Mouse (Mus musculus) lung, embryonic 14.5 days (tissue): Measurements from ENCODE around the gene Pknox2. TPM values are rescaled to one million over a fixed set of nuclear protein-coding genes. Genes with fewer than 3 reads are reported as not detected.

Source experiments
- ATAC-seq: fragments of 200-750 bp; cut with Nextera tagmentation; 2 replicates; pipeline ENCODE4 v1.8.0; 2017; ENCODE audit warnings: mild to moderate bottlenecking, moderate TSS enrichment, moderate library complexity; ENCODE audit not compliant: insufficient read depth
- DNase-seq: peaks from one replicate; pipeline ENCODE4 v3.0.0-alpha.2; 2015
- H3K27ac ChIP-seq: fragments of 300-500 bp; sonication (generic); 2 replicates; pipeline ENCODE4 v1.5.1; 2014; ENCODE audit warnings: low read depth, mild to moderate bottlenecking, moderate library complexity
- H3K27me3 ChIP-seq: fragments of 300-500 bp; sonication (generic); 2 replicates; pipeline ENCODE4 v1.6.1; 2014; ENCODE audit warnings: low read length, control low read depth; ENCODE audit not compliant: insufficient read depth
- H3K36me3 ChIP-seq: fragments of 300-500 bp; sonication (generic); 2 replicates; pipeline ENCODE4 v1.6.1; 2014; ENCODE audit warnings: control low read depth; ENCODE audit not compliant: insufficient read depth
- H3K4me1 ChIP-seq: fragments of 300-500 bp; sonication (generic); 2 replicates; pipeline ENCODE4 v1.6.1; 2014; ENCODE audit warnings: antibody characterized with exemption, control low read depth; ENCODE audit not compliant: insufficient read depth
- H3K4me2 ChIP-seq: fragments of 300-500 bp; sonication (generic); 2 replicates; pipeline ENCODE4 v1.6.1; 2014; ENCODE audit warnings: mild to moderate bottlenecking
- H3K4me3 ChIP-seq: fragments of 300-500 bp; sonication (generic); 2 replicates; pipeline ENCODE4 v1.5.1; 2014; ENCODE audit warnings: low read depth, low read length
- H3K9ac ChIP-seq: fragments of 300-500 bp; sonication (generic); 2 replicates; pipeline ENCODE4 v1.6.1; 2014
- H3K9me3 ChIP-seq: fragments of 300-500 bp; sonication (generic); 2 replicates; pipeline ENCODE4 v1.6.1; 2016; ENCODE audit warnings: low read depth, low read length, control low read depth
- CTCF ChIP-seq: IDR thresholded peaks from 2 replicates; pipeline ENCODE4 v1.5.1; 2016; ENCODE audit warnings: antibody characterized with exemption, low read depth
- WGBS: fragments of 180-500 bp; shearing (Covaris S2); extraction: QIAGEN DNeasy Blood & Tissue Kit; methylation state at CpG from one replicate; pipeline ENCODE4 v1.1.7; 2014; 5-methylcytosine and 5-hydroxymethylcytosine counted together
- polyA plus RNA-seq: library from polyadenylated mRNA; unstranded; fragments of >200 nt; fragmentation: Nextera tagmentation; extraction: Ambion mirVana; gene quantifications from 2 replicates; pipeline ENCODE4 v1.2.1, GENCODE M21; 2014

Pknox2 gene
- polyA plus RNA-seq, 1 experiment from 2014 or later, result 7.1 TPM

- no peak overlapping the region for H3K4me2 ChIP-seq
- ATAC-seq, result no peak
- 53% methylated on average over 3 of the region's 3 CpGs for WGBS
- H3K9me3 ChIP-seq, result no peaks in the 10 kb centered on the region
- no peaks in the 10 kb centered on the region for H3K27me3 ChIP-seq
- DNase-seq, result no peak
- no peak overlapping the region for H3K4me3 ChIP-seq
- H3K27ac ChIP-seq, result no peak overlapping the region
- H3K9ac ChIP-seq, result no peak overlapping the region
- no peak for TF ChIP-seq CTCF
- no peaks in the 10 kb centered on the region for H3K36me3 ChIP-seq
- no peaks in the 10 kb centered on the region for H3K4me1 ChIP-seq
Observed at GRCm38 (mm10) chr9:36883569-36883968, 263.6 kb downstream of the Pknox2 start.

GRCm38 (mm10) chr9:36882034-36882745, 265.0 kb downstream of the Pknox2 start:
- Histone ChIP-seq H3K27ac (no peak overlapping the region), H3K36me3 (no peaks in the 10 kb centered on the region), H3K4me1 (no peaks in the 10 kb centered on the region), H3K4me3 (no peak overlapping the region), H3K4me2 (no peak overlapping the region), H3K27me3 (no peaks in the 10 kb centered on the region), H3K9me3 (no peaks in the 10 kb centered on the region), H3K9ac (no peak overlapping the region)
- no peak for ATAC-seq
- WGBS, result 49% methylated on average over 8 of the region's 8 CpGs
- TF ChIP-seq CTCF, result no peak
- DNase-seq, result no peak

- 72% methylated on average over 5 of the region's 5 CpGs for WGBS
- Histone ChIP-seq H3K27me3 (no peaks in the 10 kb centered on the region), H3K9ac (no peak overlapping the region), H3K4me2 (no peak overlapping the region), H3K27ac (no peak overlapping the region), H3K4me1 (no peaks in the 10 kb centered on the region), H3K9me3 (no peaks in the 10 kb centered on the region), H3K4me3 (no peak overlapping the region), H3K36me3 (no peaks in the 10 kb centered on the region)
- no peak for TF ChIP-seq CTCF
- no peak for ATAC-seq
- no peak for DNase-seq
Observed at GRCm38 (mm10) chr9:36881615-36882014, 265.6 kb downstream of the Pknox2 start.

- H3K27ac ChIP-seq, result no peak overlapping the region
- H3K36me3 ChIP-seq, result no peaks in the 10 kb centered on the region
- no peaks in the 10 kb centered on the region for H3K27me3 ChIP-seq
- no peak overlapping the region for H3K4me3 ChIP-seq
- H3K4me1 ChIP-seq, result no peaks in the 10 kb centered on the region
- no peak for DNase-seq
- H3K9ac ChIP-seq, result no peak overlapping the region
- H3K9me3 ChIP-seq, result no peaks in the 10 kb centered on the region
- no peak overlapping the region for H3K4me2 ChIP-seq
- TF ChIP-seq CTCF, result no peak
- no peak for ATAC-seq
Observed at GRCm38 (mm10) chr9:36876787-36877186, 270.4 kb downstream of the Pknox2 start.

- 79% methylated on average over 5 of the region's 5 CpGs for WGBS
- H3K27me3 ChIP-seq, result no peaks in the 10 kb centered on the region
- ATAC-seq, result no peak
Observed at GRCm38 (mm10) chr9:36876313-36876712, 270.9 kb downstream of the Pknox2 start.

GRCm38 (mm10) chr9:36873796-36874195, 273.4 kb downstream of the Pknox2 start:
- ATAC-seq (no peak), DNase-seq (no peak)
- WGBS, result 67% methylated on average over 2 of the region's 2 CpGs
- H3K27ac ChIP-seq, result no peak overlapping the region
- no peak overlapping the region for H3K4me2 ChIP-seq
- H3K9me3 ChIP-seq, result no peaks in the 10 kb centered on the region
- no peak for TF ChIP-seq CTCF
- no peaks in the 10 kb centered on the region for H3K4me1 ChIP-seq
- H3K9ac ChIP-seq, result no peak overlapping the region
- H3K4me3 ChIP-seq, result no peak overlapping the region
- no peaks in the 10 kb centered on the region for H3K27me3 ChIP-seq
- no peaks in the 10 kb centered on the region for H3K36me3 ChIP-seq

More at GRCm38 (mm10) chr9:36876313-36876712, 270.9 kb downstream of the Pknox2 start:
- Histone ChIP-seq H3K36me3 (no peaks in the 10 kb centered on the region), H3K4me1 (no peaks in the 10 kb centered on the region), H3K9ac (no peak overlapping the region), H3K4me3 (no peak overlapping the region), H3K9me3 (no peaks in the 10 kb centered on the region), H3K27ac (no peak overlapping the region), H3K4me2 (no peak overlapping the region)
- TF ChIP-seq CTCF, result no peak
- DNase-seq, result no peak

- Histone ChIP-seq H3K4me2 (no peak overlapping the region), H3K9ac (no peak overlapping the region)
- 17% methylated on average over 1 of the region's 1 CpGs for WGBS
Observed at GRCm38 (mm10) chr9:36870263-36870662, 276.9 kb downstream of the Pknox2 start.

More at GRCm38 (mm10) chr9:36870263-36870662, 276.9 kb downstream of the Pknox2 start:
- Histone ChIP-seq H3K27me3 (no peaks in the 10 kb centered on the region), H3K27ac (no peak overlapping the region), H3K9me3 (no peaks in the 10 kb centered on the region), H3K4me1 (no peaks in the 10 kb centered on the region), H3K36me3 (no peaks in the 10 kb centered on the region), H3K4me3 (no peak overlapping the region)
- no peak for DNase-seq
- ATAC-seq, result no peak
- no peak for TF ChIP-seq CTCF
